Mouse (Mus musculus) Muller cell, postnatal 12 days (primary cell): ENCODE data around the gene Olfr345.

Source experiments
- DNase-seq: peaks from one replicate; pipeline ENCODE4 v3.0.0-alpha.2; 2015; ENCODE audit errors: inconsistent ontology term

Gene Olfr345

GRCm38 (mm10) chr2:36639741-36640140, at the start of gene Olfr345:
Gene Olfr345, plus strand, starts transcription at chr2:36640041.
- DNase-seq = no peak

DNA sequence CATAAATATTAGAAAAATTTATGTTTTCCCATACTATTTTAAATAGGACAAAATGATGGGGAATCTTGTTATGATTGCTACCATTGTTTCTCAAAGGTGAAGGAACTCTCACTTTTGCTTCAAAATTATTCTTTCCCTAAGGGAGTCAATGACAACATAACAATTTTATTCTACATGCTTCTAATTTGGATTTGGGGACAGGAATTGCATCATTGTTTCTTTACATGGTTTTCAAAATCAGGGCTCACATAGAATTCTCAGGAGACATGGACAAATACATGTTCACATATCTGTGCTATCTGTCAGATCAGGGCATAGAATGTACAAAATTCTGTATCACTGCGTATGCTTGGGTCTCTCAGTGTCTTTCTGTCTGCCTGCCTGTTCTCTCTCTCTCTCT, 45.6 kb downstream of the Olfr345 start, which contains the start of gene Olfr346:
Olfr346 (plus strand) TSS at position 301 of the 400 bp plus-strand sequence.
- no peak for DNase-seq
